Mouse (Mus musculus): Measurements from ENCODE around the gene Fbln2.
"Not testable (repeated sequence)": the region's sequence is repeated elsewhere in the genome, so short reads cannot be mapped to it uniquely, and the experiment has no call there.

Gene Fbln2

GRCm38 (mm10) chr6:91212155-91212554 is at the start of gene Fbln2:
Gene Fbln2 (plus strand): TSS chr6:91212455.
- in situ Hi-C loops (cut with MboI, MseI), result not testable (repeated sequence)

GRCm38 (mm10) chr6:91163195-91163911 is 48.9 kb upstream of the Fbln2 start:
- in situ Hi-C loops (cut with MboI, MseI), result loop anchor here in 1 of 2 experiments (5.0 kb wide), 1 partner anchor 119 kb away; no protein-coding TSS in a partner anchor

GRCm38 (mm10) chr6:91164584-91164983 is 47.7 kb upstream of the Fbln2 start:
- in situ Hi-C loops (cut with MboI, MseI), result loop anchor here in 1 of 2 experiments (5.0 kb wide), 1 partner anchor 118 kb away; no protein-coding TSS in a partner anchor

GRCm38 (mm10) chr6:91165210-91165609 is 47.0 kb upstream of the Fbln2 start:
- in situ Hi-C loops (cut with MboI, MseI), result loop anchor here (5.0 kb wide), 2 partner anchors 112 to 247 kb away; partner anchors contain the start of gene Wnt7a (in 1 of the 2)

GRCm38 (mm10) chr6:91167828-91168227 is 44.4 kb upstream of the Fbln2 start:
- in situ Hi-C loops (cut with MboI, MseI), result loop anchor here (5.0 kb wide), 2 partner anchors 109 to 244 kb away; partner anchors contain the start of gene Wnt7a (in 1 of the 2)

GRCm38 (mm10) chr6:91169129-91169528 is 43.1 kb upstream of the Fbln2 start:
- in situ Hi-C loops (cut with MboI, MseI), result loop anchor here (5.0 kb wide), 2 partner anchors 108 to 243 kb away; partner anchors contain the start of gene Wnt7a (in 1 of the 2)

- in situ Hi-C loops (cut with MboI, MseI), result no loop called here
These were observed 40.8 kb upstream of the Fbln2 start for GRCm38 (mm10) chr6:91171396-91171895.

DNA sequence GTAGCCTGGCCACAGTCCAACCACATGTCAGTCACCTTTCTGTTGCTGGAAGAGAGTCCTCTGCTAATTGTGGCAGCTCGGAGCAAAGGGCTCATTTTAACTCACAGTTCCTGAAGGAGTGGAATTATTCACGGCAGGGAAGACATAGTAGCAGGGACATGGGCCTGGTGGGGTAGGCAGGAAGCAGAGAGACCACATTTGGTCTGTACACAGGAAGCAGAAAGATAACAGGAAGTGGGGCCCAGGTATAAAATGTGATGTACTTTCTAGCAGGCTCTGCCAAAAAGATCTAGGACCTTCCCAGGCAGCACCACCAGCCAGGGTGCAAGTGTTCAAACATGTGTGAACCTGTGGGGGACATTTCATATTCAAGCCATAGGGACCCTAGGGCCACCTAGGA is 39.9 kb upstream of the Fbln2 start:
- in situ Hi-C loops (cut with MboI, MseI), result no loop called here

GRCm38 (mm10) chr6:91173221-91173880 is 38.9 kb upstream of the Fbln2 start:
- in situ Hi-C loops (cut with MboI, MseI), result no loop called here

- in situ Hi-C loops (cut with MboI, MseI), result no loop called here
These were observed 38.0 kb upstream of the Fbln2 start for GRCm38 (mm10) chr6:91174211-91174610.

DNA sequence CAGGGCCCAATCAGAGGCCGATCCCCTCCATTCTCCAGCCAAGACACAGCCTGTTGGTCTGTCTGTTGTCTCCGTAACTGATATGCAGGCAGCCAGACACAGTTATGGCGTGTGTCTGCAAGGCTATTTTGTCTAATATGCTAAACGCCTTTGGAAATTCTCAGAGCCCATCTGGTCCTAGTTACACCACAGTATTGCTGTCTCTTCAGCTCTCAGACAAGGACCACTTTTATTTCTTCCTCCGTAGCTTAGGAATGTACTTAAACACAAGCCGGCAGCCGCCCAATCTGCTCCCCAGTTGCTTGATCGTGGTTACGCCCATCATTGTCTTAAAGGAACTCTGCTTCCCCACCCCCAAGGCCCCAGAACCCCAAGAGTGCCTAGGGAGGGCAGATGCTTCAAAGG is 31.5 kb upstream of the Fbln2 start:
- in situ Hi-C loops (cut with MboI, MseI), result no loop called here

- in situ Hi-C loops (cut with MboI, MseI), result no loop called here
These were observed 30.9 kb upstream of the Fbln2 start for GRCm38 (mm10) chr6:91181320-91181719.

DNA sequence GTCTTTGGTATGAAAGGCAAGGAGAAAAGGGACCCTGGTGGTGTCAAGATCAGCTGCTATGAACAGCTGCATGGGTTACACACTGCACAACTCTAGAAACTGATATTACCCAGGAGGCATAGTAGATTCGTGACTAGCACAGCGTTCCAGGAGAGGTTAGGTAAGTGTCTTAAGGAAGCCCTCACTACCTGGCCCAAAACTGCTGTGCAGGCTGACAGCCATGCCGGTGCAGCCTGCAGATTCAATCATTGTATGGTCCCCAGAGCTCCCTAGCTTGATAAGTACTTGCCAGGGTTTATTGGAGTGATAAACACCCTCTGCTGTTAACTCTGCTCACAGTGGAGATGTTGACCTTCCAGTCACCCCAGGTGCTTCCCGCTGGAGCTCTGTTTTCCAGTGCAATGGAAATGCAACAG is 30.2 kb upstream of the Fbln2 start:
- in situ Hi-C loops (cut with MboI, MseI), result no loop called here

DNA sequence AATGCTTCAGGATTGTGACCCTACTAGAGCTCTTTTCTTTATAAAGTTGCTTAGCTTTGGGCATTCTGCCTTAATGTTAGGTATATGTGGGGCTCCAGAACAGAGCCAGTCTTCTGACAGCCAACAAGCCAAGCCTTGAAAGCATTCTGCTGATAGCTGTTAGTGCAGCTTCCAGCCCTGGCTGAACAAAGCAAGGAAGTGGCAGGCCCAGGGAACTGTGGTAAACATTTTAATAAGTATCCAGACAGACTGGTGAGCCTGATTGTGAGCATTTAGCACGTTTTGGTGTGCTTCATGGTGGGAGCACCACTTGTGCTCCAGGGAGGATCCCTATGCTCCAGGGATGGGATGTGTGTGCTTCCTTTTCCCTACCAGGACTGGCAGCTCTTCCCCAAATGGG is 29.2 kb upstream of the Fbln2 start:
- in situ Hi-C loops (cut with MboI, MseI), result no loop called here

DNA sequence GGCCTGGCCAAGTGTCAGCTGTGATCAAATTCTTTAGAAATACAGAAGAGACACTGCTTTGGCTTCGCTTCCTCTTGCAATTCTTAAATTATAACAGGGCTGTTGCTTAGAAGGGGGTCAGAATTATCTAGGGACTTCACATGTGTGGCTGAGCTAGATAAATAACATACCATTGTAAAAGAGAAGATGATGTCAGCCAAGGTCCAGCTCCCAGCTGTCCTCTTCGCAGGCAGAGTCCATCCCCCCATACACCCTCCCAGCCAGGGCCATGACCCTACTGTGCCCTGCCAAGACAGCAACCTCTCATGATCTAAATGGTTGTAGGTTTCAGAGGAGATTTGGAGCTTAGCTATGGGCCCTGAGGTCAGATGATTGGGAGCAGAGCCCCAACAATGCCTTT is 28.3 kb upstream of the Fbln2 start:
- in situ Hi-C loops (cut with MboI, MseI), result no loop called here

GRCm38 (mm10) chr6:91184776-91185175 is 27.5 kb upstream of the Fbln2 start:
- in situ Hi-C loops (cut with MboI, MseI), result no loop called here

- in situ Hi-C loops (cut with MboI, MseI), result no loop called here
These were observed 26.8 kb upstream of the Fbln2 start for GRCm38 (mm10) chr6:91185502-91185901.

DNA sequence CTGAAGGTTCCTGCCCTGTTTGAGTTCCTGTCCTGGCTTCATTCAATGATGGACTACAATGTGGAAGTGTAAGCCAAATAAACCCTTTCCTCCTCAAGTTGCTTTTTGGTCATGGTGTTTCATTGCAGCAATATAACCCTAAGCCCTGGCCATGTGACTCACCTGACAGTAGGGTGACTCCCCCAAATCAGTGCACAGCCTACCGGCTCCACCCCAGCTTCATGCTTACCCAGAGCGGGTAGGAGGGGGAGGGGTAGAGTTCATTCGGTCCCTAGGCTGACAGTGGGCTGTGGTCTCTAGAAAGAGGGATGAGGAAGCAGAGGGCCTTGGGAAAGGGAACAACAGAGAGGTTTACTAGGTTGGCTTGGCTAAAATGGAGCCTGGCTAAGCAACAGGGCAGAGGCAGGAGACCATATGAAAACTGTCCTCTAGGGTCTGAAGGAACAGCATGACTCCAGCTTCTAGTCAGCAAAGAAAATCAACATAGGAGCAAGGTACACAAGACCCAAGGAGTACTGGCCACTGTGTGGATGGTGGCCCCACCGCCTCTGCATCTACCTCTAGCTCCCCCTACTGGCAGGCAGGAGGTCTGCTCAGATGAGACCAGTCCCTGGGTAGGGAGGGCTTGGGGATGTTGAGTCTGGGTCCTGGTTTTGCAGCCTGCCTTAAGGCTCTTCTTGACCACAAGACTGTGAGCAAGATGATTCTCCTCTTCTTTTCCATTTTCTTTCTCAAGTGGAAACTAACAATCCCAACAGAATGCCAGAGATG is 25.9 kb upstream of the Fbln2 start:
- in situ Hi-C loops (cut with MboI, MseI), result no loop called here

- in situ Hi-C loops (cut with MboI, MseI), result no loop called here
These were observed 25.3 kb upstream of the Fbln2 start for GRCm38 (mm10) chr6:91186934-91187333.

- in situ Hi-C loops (cut with MboI, MseI), result no loop called here
These were observed 24.4 kb upstream of the Fbln2 start for GRCm38 (mm10) chr6:91187871-91188270.

DNA sequence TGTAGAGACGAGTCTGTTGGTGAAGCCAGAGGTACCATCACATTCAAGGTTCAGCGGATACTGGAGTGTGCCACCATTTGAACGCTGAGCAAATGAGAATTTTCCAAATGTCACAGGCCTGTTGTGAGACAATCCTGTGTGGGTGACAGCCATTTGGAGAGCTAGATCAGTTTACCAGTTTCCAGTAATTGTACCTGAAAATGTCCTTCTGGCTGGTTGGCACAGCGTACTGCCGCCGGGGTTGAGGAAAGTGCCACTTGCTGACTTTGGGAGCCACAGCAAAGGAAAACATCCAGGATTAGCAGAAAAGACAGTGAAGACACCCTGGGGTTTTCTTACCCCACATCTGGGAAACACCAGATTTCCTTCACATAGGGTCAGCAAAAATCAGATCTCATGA is 22.3 kb upstream of the Fbln2 start:
- in situ Hi-C loops (cut with MboI, MseI), result no loop called here

- in situ Hi-C loops (cut with MboI, MseI), result no loop called here
These were observed 20.8 kb upstream of the Fbln2 start for GRCm38 (mm10) chr6:91191465-91191864.

Measured in T-helper 17 cell (primary cell).